Mouse (Mus musculus) forebrain, embryonic 12.5 days (tissue): ENCODE measurements at regions not wholly inside any gene's neighbourhood (a gene's known extent, or its start where the extent isn't known, plus 50 kb on each side); places are given as distances from the start of the nearest gene placed in this dataset.
"Not testable (repeated sequence)": the region's sequence is repeated elsewhere in the genome, so short reads cannot be mapped to it uniquely, and the experiment has no call there.

ENCODE experiments used
- ATAC-seq: fragments of 200-750 bp; cut with Nextera tagmentation; 2 replicates; pipeline ENCODE4 v1.8.0; 2017; ENCODE audit warnings: moderate TSS enrichment; ENCODE audit not compliant: low FRiP score
- H3K27ac ChIP-seq: fragments of 300-500 bp; sonication (generic); 2 replicates; pipeline ENCODE4 v1.5.1; 2016; ENCODE audit warnings: mild to moderate bottlenecking
- H3K27me3 ChIP-seq: fragments of 300-500 bp; sonication (generic); 2 replicates; pipeline ENCODE4 v1.6.1; 2016; ENCODE audit warnings: mild to moderate bottlenecking
- H3K36me3 ChIP-seq: fragments of 300-500 bp; sonication (generic); replicated peaks from 2 replicates; pipeline ENCODE4 v1.6.1; 2016; ENCODE audit warnings: mild to moderate bottlenecking
- H3K4me1 ChIP-seq: fragments of 300-500 bp; sonication (generic); 2 replicates; pipeline ENCODE4 v1.6.1; 2016
- H3K4me2 ChIP-seq: fragments of 300-500 bp; sonication (generic); 2 replicates; pipeline ENCODE4 v1.6.1; 2016; ENCODE audit warnings: mild to moderate bottlenecking, moderate library complexity
- H3K4me3 ChIP-seq: fragments of 300-500 bp; sonication (generic); replicated peaks from 2 replicates; pipeline ENCODE4 v1.5.1; 2016; ENCODE audit warnings: mild to moderate bottlenecking
- H3K9ac ChIP-seq: fragments of 300-500 bp; sonication (generic); 2 replicates; pipeline ENCODE4 v1.6.1; 2016; ENCODE audit warnings: mild to moderate bottlenecking
- H3K9me3 ChIP-seq: fragments of 300-500 bp; sonication (generic); 2 replicates; pipeline ENCODE4 v1.6.1; 2016
- WGBS: fragments of 180-500 bp; shearing (Covaris S2); methylation state at CpG from one replicate; pipeline ENCODE4 v1.1.7; 2016; 5-methylcytosine and 5-hydroxymethylcytosine counted together

DNA sequence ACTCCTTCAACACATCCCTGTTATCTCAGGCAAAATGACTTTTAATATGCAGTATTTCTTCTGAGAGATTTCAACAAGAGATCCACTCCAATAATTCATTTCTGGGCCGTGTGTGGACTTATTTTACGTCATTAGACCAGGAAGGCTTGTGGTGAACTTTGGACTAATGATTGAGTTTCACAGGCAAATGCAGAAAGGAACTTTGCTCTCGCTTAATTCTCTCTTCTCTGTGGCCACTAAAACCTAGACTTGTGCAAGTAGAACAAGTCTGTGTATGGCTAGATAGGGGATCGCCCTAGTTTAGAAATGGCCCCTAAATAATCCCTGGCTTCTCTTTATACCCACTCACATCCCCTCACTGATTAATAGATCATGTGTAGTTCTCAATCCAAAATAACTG is 50.6 kb upstream of the Ppp1r12a start:
- ATAC-seq: no peak
- 88% methylated on average over 4 of the region's 4 CpGs for WGBS
- Histone ChIP-seq H3K4me1 (no peaks in the 10 kb centered on the region), H3K4me3 (no peak overlapping the region), H3K9me3 (no peaks in the 10 kb centered on the region), H3K27me3 (no peaks in the 10 kb centered on the region), H3K27ac (no peak overlapping the region), H3K36me3 (no peaks in the 10 kb centered on the region), H3K9ac (no peak overlapping the region), H3K4me2 (no peak overlapping the region)

GRCm38 (mm10) chr10:108110891-108111290 is 51.1 kb upstream of the Ppp1r12a start:
- no peaks in the 10 kb centered on the region for H3K36me3 ChIP-seq
- no peaks in the 10 kb centered on the region for H3K9me3 ChIP-seq
- H3K27ac ChIP-seq: no peak overlapping the region
- no peaks in the 10 kb centered on the region for H3K4me1 ChIP-seq
- WGBS: 82% methylated on average over 7 of the region's 7 CpGs
- no peak for ATAC-seq
- no peak overlapping the region for H3K4me2 ChIP-seq
- H3K4me3 ChIP-seq: no peak overlapping the region
- no peaks in the 10 kb centered on the region for H3K27me3 ChIP-seq
- H3K9ac ChIP-seq: no peak overlapping the region

- Histone ChIP-seq H3K27ac (no peak overlapping the region), H3K4me3 (no peak overlapping the region), H3K4me1 (no peaks in the 10 kb centered on the region), H3K27me3 (no peaks in the 10 kb centered on the region), H3K9me3 (no peaks in the 10 kb centered on the region), H3K9ac (no peak overlapping the region), H3K36me3 (no peaks in the 10 kb centered on the region), H3K4me2 (no peak overlapping the region)
- ATAC-seq: no peak
These were observed 51.8 kb upstream of the Ppp1r12a start for GRCm38 (mm10) chr10:108110197-108110596.

DNA sequence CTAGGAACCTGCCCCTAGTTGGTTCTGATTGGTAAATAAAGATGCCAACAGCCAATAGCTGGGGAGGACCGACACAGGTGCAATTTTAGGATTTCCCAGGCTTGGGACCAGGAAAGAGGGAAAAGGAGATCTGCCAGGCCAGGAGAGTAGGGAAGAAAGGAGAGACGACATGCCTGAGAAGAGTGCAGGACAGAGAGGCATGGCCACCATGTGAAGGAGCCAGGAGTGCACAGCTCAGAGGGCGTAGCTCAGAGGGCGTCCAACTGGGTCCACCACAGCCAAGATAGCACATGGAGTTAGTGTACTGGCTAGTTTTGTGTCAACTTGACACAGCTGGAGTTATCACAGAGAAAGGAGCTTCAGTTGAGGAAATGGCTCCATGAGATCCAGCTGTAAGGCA is 53.5 kb upstream of the Ppp1r12a start:
- not testable (repeated sequence) for H3K4me1 ChIP-seq, H3K36me3 ChIP-seq, H3K27ac ChIP-seq, ATAC-seq, H3K27me3 ChIP-seq, H3K9me3 ChIP-seq, H3K4me3 ChIP-seq, H3K9ac ChIP-seq, H3K4me2 ChIP-seq
- WGBS: 81% methylated on average over 4 of the region's 4 CpGs

DNA sequence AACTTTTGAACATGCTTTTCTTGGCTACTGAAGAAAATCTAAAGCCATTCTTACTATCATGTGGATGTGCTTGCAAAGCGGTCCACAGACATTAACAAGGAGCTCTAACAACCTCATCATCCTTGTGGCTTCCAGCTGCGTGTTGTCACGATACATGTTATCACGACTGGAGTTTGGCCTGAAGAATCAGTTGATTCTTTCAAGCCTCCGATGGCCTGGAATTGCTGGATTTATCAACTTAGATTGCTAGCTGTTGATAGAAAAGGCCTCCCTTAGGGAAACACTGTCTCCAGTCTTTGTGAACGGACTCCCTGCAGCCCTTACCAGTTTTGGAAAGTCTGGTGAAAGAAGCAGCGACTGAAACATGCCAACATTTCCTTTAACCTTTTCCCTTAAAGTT is 60.5 kb upstream of the Ppp1r12a start:
- 92% methylated on average over 7 of the region's 7 CpGs for WGBS
- Histone ChIP-seq H3K4me3 (no peak overlapping the region), H3K27me3 (no peaks in the 10 kb centered on the region), H3K36me3 (no peaks in the 10 kb centered on the region), H3K27ac (no peak overlapping the region), H3K4me2 (no peak overlapping the region), H3K4me1 (no peaks in the 10 kb centered on the region), H3K9me3 (no peaks in the 10 kb centered on the region), H3K9ac (no peak overlapping the region)
- no peak for ATAC-seq

- H3K27me3 ChIP-seq: no peaks in the 10 kb centered on the region
- no peaks in the 10 kb centered on the region for H3K9me3 ChIP-seq
- H3K27ac ChIP-seq: no peak overlapping the region
- H3K36me3 ChIP-seq: no peaks in the 10 kb centered on the region
- 80% methylated on average over 2 of the region's 2 CpGs for WGBS
- no peak for ATAC-seq
- H3K4me2 ChIP-seq: no peak overlapping the region
- no peak overlapping the region for H3K4me3 ChIP-seq
- no peak overlapping the region for H3K9ac ChIP-seq
- peaks cover 12% of the 10 kb centered on the region for H3K4me1 ChIP-seq
These were observed 69.0 kb upstream of the Ppp1r12a start for GRCm38 (mm10) chr10:108093043-108093442.

GRCm38 (mm10) chr10:108089375-108089981 is 72.5 kb upstream of the Ppp1r12a start:
- no peak overlapping the region for H3K4me3 ChIP-seq
- H3K4me1 ChIP-seq: peaks cover 12% of the 10 kb centered on the region
- H3K36me3 ChIP-seq: no peaks in the 10 kb centered on the region
- no peaks in the 10 kb centered on the region for H3K9me3 ChIP-seq
- no peak overlapping the region for H3K27ac ChIP-seq
- H3K4me2 ChIP-seq: no peak overlapping the region
- no peak overlapping the region for H3K9ac ChIP-seq
- no peaks in the 10 kb centered on the region for H3K27me3 ChIP-seq
- ATAC-seq: peak; percentile 46; the same call in 1 of the 2 replicates
- WGBS: 50% methylated on average over 8 of the region's 8 CpGs

DNA sequence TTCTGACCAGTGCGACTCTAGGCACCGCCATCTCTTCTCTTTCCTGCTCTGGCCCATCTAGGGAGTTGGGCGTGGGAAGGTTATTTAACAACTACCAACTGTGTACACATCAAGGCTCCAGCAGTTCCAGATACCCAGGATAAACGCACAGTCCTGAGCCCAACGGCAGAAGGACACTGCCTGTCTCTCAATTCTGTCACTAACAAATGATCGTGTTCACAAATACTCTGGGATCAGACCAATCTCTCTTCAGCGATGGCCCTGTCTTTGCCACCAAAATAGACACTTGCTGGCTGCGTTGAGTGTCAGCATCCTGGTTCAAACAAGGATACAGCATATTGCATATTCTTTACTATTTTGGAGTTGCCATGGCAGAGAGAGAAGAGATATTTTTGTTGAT is 73.1 kb upstream of the Ppp1r12a start:
- Histone ChIP-seq H3K4me3 (no peak overlapping the region), H3K9me3 (no peaks in the 10 kb centered on the region), H3K27me3 (no peaks in the 10 kb centered on the region), H3K9ac (no peak overlapping the region), H3K4me2 (no peak overlapping the region), H3K4me1 (peaks cover 12% of the 10 kb centered on the region), H3K27ac (no peak overlapping the region), H3K36me3 (no peaks in the 10 kb centered on the region)
- 79% methylated on average over 8 of the region's 8 CpGs for WGBS
- no peak for ATAC-seq

GRCm38 (mm10) chr10:108088209-108088608 is 73.8 kb upstream of the Ppp1r12a start:
- H3K9me3 ChIP-seq: no peaks in the 10 kb centered on the region
- peaks cover 12% of the 10 kb centered on the region for H3K4me1 ChIP-seq
- no peak for ATAC-seq
- H3K9ac ChIP-seq: no peak overlapping the region
- no peak overlapping the region for H3K4me3 ChIP-seq
- 70% methylated on average over 7 of the region's 7 CpGs for WGBS
- H3K27ac ChIP-seq: peak overlapping the region; percentile 42; the same call in 1 of the 2 replicates
- H3K27me3 ChIP-seq: no peaks in the 10 kb centered on the region
- H3K36me3 ChIP-seq: no peaks in the 10 kb centered on the region
- no peak overlapping the region for H3K4me2 ChIP-seq

GRCm38 (mm10) chr10:108083220-108083619 is 78.8 kb upstream of the Ppp1r12a start:
- H3K4me3 ChIP-seq: no peak overlapping the region
- no peaks in the 10 kb centered on the region for H3K4me1 ChIP-seq
- H3K27ac ChIP-seq: no peak overlapping the region
- H3K36me3 ChIP-seq: no peaks in the 10 kb centered on the region
- H3K9me3 ChIP-seq: no peaks in the 10 kb centered on the region
- ATAC-seq: no peak
- H3K9ac ChIP-seq: no peak overlapping the region
- no peaks in the 10 kb centered on the region for H3K27me3 ChIP-seq
- H3K4me2 ChIP-seq: no peak overlapping the region

- Histone ChIP-seq H3K27me3 (no peaks in the 10 kb centered on the region), H3K4me2 (no peak overlapping the region), H3K4me3 (no peak overlapping the region), H3K27ac (no peak overlapping the region), H3K9me3 (no peaks in the 10 kb centered on the region), H3K9ac (no peak overlapping the region), H3K36me3 (no peaks in the 10 kb centered on the region), H3K4me1 (no peaks in the 10 kb centered on the region)
- no peak for ATAC-seq
- 51% methylated on average over 5 of the region's 5 CpGs for whole genome bisulfite sequencing
These were observed 86.8 kb upstream of the Ppp1r12a start for GRCm38 (mm10) chr10:108075144-108075543.

DNA sequence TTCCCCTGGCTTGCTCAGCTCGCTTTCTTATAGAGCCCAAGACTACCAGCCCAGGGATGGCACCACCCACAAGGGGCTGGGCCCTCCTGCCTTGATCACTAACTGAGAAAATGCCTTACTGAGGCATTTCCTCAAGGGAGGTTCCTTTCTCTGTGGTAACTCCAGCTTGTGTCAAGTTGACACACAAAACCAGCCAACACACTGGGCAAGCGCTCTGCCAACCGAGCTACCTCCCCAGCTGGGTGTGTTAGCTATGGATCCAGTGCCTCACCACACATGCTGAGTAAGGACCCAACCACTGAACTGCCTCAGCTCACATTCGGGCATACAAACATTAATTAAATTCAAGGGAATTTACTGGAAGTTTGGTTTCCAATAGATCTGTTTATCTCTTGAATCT is 88.2 kb upstream of the Ppp1r12a start:
- Histone ChIP-seq H3K27ac (no peak overlapping the region), H3K9me3 (no peaks in the 10 kb centered on the region), H3K36me3 (no peaks in the 10 kb centered on the region), H3K9ac (no peak overlapping the region), H3K4me3 (no peak overlapping the region), H3K27me3 (no peaks in the 10 kb centered on the region), H3K4me1 (no peaks in the 10 kb centered on the region), H3K4me2 (no peak overlapping the region)
- ATAC-seq: no peak
- WGBS: 87% methylated on average over 4 of the region's 4 CpGs

DNA sequence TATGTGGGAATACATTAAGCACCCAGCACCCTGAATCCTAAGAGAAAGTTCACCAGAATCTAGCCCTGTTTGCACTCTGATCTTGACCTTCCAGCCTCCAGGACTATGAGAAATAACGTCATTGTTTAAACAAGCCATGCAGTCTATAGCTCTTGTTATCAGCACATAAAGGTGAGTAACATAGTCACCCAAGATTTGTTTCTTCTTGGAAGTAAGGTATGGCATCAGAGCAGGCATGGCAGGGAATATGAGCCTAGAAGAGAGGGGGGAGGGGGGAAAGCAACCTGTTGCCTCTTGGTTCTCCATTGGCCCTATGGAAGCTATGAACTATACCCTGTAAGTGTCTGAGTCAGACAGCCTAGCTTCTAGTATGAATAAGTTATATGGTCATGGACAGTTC is 89.8 kb upstream of the Ppp1r12a start:
- ATAC-seq: no peak
- 93% methylated on average over 1 of the region's 1 CpGs for WGBS
- Histone ChIP-seq H3K36me3 (no peaks in the 10 kb centered on the region), H3K9me3 (no peaks in the 10 kb centered on the region), H3K9ac (no peak overlapping the region), H3K4me3 (no peak overlapping the region), H3K27me3 (no peaks in the 10 kb centered on the region), H3K4me1 (no peaks in the 10 kb centered on the region), H3K27ac (no peak overlapping the region), H3K4me2 (no peak overlapping the region)
